In the genomic region with DNA sequence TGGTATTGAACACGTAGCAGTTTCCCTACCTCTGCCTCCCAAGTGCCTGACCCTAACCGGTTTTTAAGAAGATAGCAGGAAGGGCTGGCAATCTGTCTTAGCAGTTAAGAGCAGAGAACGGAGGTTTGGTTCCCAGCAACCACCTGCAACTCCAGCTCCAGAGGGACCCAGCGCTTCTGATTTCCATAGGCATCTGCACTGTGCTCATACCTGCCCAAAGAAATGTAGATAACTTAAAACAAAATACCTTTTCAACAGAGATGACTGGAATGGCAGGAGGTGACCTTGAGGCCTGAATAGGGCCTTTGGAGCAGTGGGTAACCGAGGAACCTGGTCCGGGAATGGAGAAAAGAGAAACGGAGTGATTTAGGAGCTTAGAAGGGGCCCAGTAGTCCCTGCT, we compare ENCODE assay signal across 28 mouse cellular contexts. TPM values are rescaled to one million over a fixed set of nuclear protein-coding genes. Genes with fewer than 3 reads are reported as not detected.
DNase-seq lines count a peak whose midpoint lies in the region; ATAC-seq lines count a peak whose summit lies in the region.
"Had no signal": no experiment of that assay in that cellular context is flagged by ENCODE, and none has a peak within 500 bp of the region (broad histone marks: within the 10 kb centered on the region; RNA-seq: fewer than 3 reads in every experiment).

No protein-coding gene starts in this region.

- peak; percentile 46 for DNase-seq in heart, embryonic 10.5 days (ENCODE audit: low spot score)
- no peak for DNase-seq in heart, postnatal 4 days
- DNase-seq in ES-CJ7 (ENCODE audit: low read depth, low spot score) (peak; percentile 93), R1 (ENCODE audit: low read depth, low spot score) (peak; percentile 96)
- DNase-seq in Muller cell, postnatal 12 days (ENCODE audit: inconsistent ontology term) = no peak
- DNase-seq in cerebellum, adult 8-10 months = no peak
- DNase-seq: adrenal gland, adult 2 months; adrenal gland, postnatal 10 days; adrenal gland, postnatal 25 days; B cell, adult 2 months; cerebellum, adult 11 months; cerebellum, adult 18-20 months; cerebellum, adult 9-10 months; cerebellum, postnatal 10 days; cerebellum, postnatal 25 days; forebrain, postnatal 0 days had no signal

- H3K4me1 ChIP-seq in heart, embryonic 10.5 days = 0 out of 2 replicates have a peak, but pooled peaks cover 3% of the 10 kb centered on the region
- H3K4me1 ChIP-seq: embryonic facial prominence, embryonic 10.5 days; embryonic facial prominence, embryonic 12.5 days; forebrain, embryonic 13.5 days; forebrain, embryonic 15.5 days had no signal

- H3K36me3 ChIP-seq in heart, embryonic 10.5 days = no peaks in the 10 kb centered on the region
- H3K36me3 ChIP-seq: embryonic facial prominence, embryonic 10.5 days; embryonic facial prominence, embryonic 12.5 days; forebrain, embryonic 15.5 days; G1E had no signal

- WGBS in heart, embryonic 10.5 days = 55% methylated on average over 7 of the region's 7 CpGs

- H3K9me3 ChIP-seq in heart, embryonic 10.5 days = no peaks in the 10 kb centered on the region
- H3K9me3 ChIP-seq: embryonic facial prominence, embryonic 10.5 days; embryonic facial prominence, embryonic 12.5 days; forebrain, embryonic 13.5 days; forebrain, embryonic 15.5 days; G1E had no signal

- no peak overlapping the region for H3K27ac ChIP-seq in heart, embryonic 10.5 days
- H3K27ac ChIP-seq: embryonic facial prominence, embryonic 10.5 days; embryonic facial prominence, embryonic 12.5 days; forebrain, embryonic 13.5 days; forebrain, embryonic 15.5 days had no signal

- no peak for ATAC-seq in megakaryocyte-erythroid progenitor cell, adult 5-6 weeks (replicated peaks; ENCODE audit: low FRiP score, low TSS enrichment, poor library complexity, severe bottlenecking)
- ATAC-seq: CD4-positive, CD25-positive, alpha-beta regulatory T cell, adult 4 months; forebrain, embryonic 13.5 days; forebrain, embryonic 15.5 days; forebrain, postnatal 0 days had no signal

- H3K4me3 ChIP-seq in heart, embryonic 10.5 days = no peak overlapping the region
- H3K4me3 ChIP-seq: embryonic facial prominence, embryonic 10.5 days; embryonic facial prominence, embryonic 12.5 days; forebrain, embryonic 13.5 days; forebrain, embryonic 15.5 days had no signal

- H3K27me3 ChIP-seq in heart, embryonic 10.5 days (ENCODE audit: insufficient read depth, poor library complexity, severe bottlenecking) = no peaks in the 10 kb centered on the region
- H3K27me3 ChIP-seq: CH12.LX; embryonic facial prominence, embryonic 12.5 days; forebrain, embryonic 13.5 days; forebrain, embryonic 15.5 days had no signal

RNA-seq across cellular contexts. Expression of a gene that starts 13.5 kb away (rescaled TPM):
- 0.18 TPM in 1 of 2 replicates, not detected in the other for polyA plus RNA-seq in heart, embryonic 10.5 days (2016; fragmentation: Nextera tagmentation; extraction: Ambion mirVana)
- not detected for total RNA-seq in heart, postnatal 4 days (2021)
- not detected in 2 replicates for total RNA-seq in megakaryocyte-erythroid progenitor cell, adult 5-6 weeks (2014; fragmentation: Nextera tagmentation)
- not detected in 2 replicates for total RNA-seq in megakaryocyte-erythroid progenitor cell, adult 5-6 weeks (2017)
- total RNA-seq: adrenal gland, adult 2 months; adrenal gland, postnatal 10 days; adrenal gland, postnatal 25 days; adrenal gland, postnatal 4 days; CH12.LX had no signal
- polyA plus RNA-seq: adrenal gland, adult 2 months; CD4-positive, CD25-positive, alpha-beta regulatory T cell, adult 4 months; cortical plate, adult 2 months; embryonic facial prominence, embryonic 14.5 days; G1E had no signal

RNA-seq across cellular contexts. Expression of a gene that starts 24.5 kb away (rescaled TPM):
- polyA plus RNA-seq in heart, embryonic 10.5 days (2016; fragmentation: Nextera tagmentation; extraction: Ambion mirVana) = 95.5 and 153 TPM in 2 replicates
- total RNA-seq in heart, postnatal 4 days (2021) = 100 to 1,000 TPM; 244 to 245 TPM
- 69.3 and 99.2 TPM in 2 replicates for total RNA-seq in megakaryocyte-erythroid progenitor cell, adult 5-6 weeks (2014; fragmentation: Nextera tagmentation)
- 84.3 and 107 TPM in 2 replicates for total RNA-seq in megakaryocyte-erythroid progenitor cell, adult 5-6 weeks (2017)

RNA-seq across cellular contexts. Expression of a gene that starts 49.0 kb away (rescaled TPM):
- 1.1 and 1.6 TPM in 2 replicates for polyA plus RNA-seq in heart, embryonic 10.5 days (2016; fragmentation: Nextera tagmentation; extraction: Ambion mirVana)
- not detected for total RNA-seq in heart, postnatal 4 days (2021)
- total RNA-seq in megakaryocyte-erythroid progenitor cell, adult 5-6 weeks (2014; fragmentation: Nextera tagmentation) = not detected in 2 replicates
- total RNA-seq in megakaryocyte-erythroid progenitor cell, adult 5-6 weeks (2017) = not detected in 2 replicates
- total RNA-seq: adrenal gland, adult 2 months; adrenal gland, postnatal 10 days; adrenal gland, postnatal 25 days; adrenal gland, postnatal 4 days; CH12.LX; forebrain, postnatal 0 days had no signal
- polyA plus RNA-seq: adrenal gland, adult 2 months; brain, embryonic 14.5 days; cortical plate, adult 2 months; G1E had no signal

RNA-seq across cellular contexts. Expression of a gene that starts 52.6 kb away (rescaled TPM):
- 3.9 TPM in 2 replicates for polyA plus RNA-seq in heart, embryonic 10.5 days (2016; fragmentation: Nextera tagmentation; extraction: Ambion mirVana)
- total RNA-seq in heart, postnatal 4 days (2021) = 10 to 100 TPM; 61.0 to 62.2 TPM
- total RNA-seq in megakaryocyte-erythroid progenitor cell, adult 5-6 weeks (2014; fragmentation: Nextera tagmentation) = 60.0 and 67.4 TPM in 2 replicates
- total RNA-seq in megakaryocyte-erythroid progenitor cell, adult 5-6 weeks (2017) = 78.5 and 79.1 TPM in 2 replicates

Comparison
In these comparisons a context has a peak if more than half of its experiments do, and no peak if none do; other contexts are left out.
1. DNase-seq: peak in heart, embryonic 10.5 days (single experiment), ES-CJ7 (single experiment) and R1 (single experiment); none in heart, postnatal 4 days (single experiment), Muller cell, postnatal 12 days (single experiment) and cerebellum, adult 8-10 months (single experiment).